Mouse (Mus musculus): ENCODE data around the gene Trp53rkb. TPM values are rescaled to one million over a fixed set of nuclear protein-coding genes. Genes with fewer than 3 reads are reported as not detected.

Gene Trp53rkb
- polyA plus RNA-seq, 1 experiment from 2014 or later = 6.1 TPM

- no peak; the same call in 1 of the 2 replicates for ATAC-seq
- H3K4me3 ChIP-seq (ENCODE audit: low read length) = no peak overlapping the region
These were observed 30.6 kb downstream of the Trp53rkb start for GRCm38 (mm10) chr2:166822901-166823300.

GRCm38 (mm10) chr2:166824386-166824785, 32.1 kb downstream of the Trp53rkb start:
- Histone ChIP-seq H3K9ac (ENCODE audit: low read depth, low read length) (no peak overlapping the region), H3K4me1 (ENCODE audit: control insufficient read depth, insufficient read depth, low read length) (peaks cover 27% of the 10 kb centered on the region), H3K9me3 (ENCODE audit: control insufficient read depth, low read length) (no peaks in the 10 kb centered on the region), H3K27me3 (replicated peaks; ENCODE audit: control insufficient read depth, insufficient read depth, low read length) (no peaks in the 10 kb centered on the region), H3K4me2 (ENCODE audit: low read depth, low read length) (no peak overlapping the region), H3K36me3 (ENCODE audit: control insufficient read depth, insufficient read depth, low read length) (no peaks in the 10 kb centered on the region), H3K27ac (ENCODE audit: low read length) (peak overlapping the region; percentile 26; the same call in 1 of the 2 replicates), H3K4me3 (ENCODE audit: low read length) (no peak overlapping the region)
- no peak for ATAC-seq
- 69% methylated on average over 5 of the region's 5 CpGs for WGBS

More at GRCm38 (mm10) chr2:166822901-166823300, 30.6 kb downstream of the Trp53rkb start:
- Histone ChIP-seq H3K27ac (ENCODE audit: low read length) (peak overlapping the region; percentile 81), H3K4me1 (ENCODE audit: control insufficient read depth, insufficient read depth, low read length) (peaks cover 27% of the 10 kb centered on the region), H3K36me3 (ENCODE audit: control insufficient read depth, insufficient read depth, low read length) (no peaks in the 10 kb centered on the region), H3K27me3 (replicated peaks; ENCODE audit: control insufficient read depth, insufficient read depth, low read length) (no peaks in the 10 kb centered on the region), H3K4me2 (ENCODE audit: low read depth, low read length) (no peak overlapping the region), H3K9ac (ENCODE audit: low read depth, low read length) (0 out of 2 replicates have a peak overlapping the region, but pooled peaks have one; percentile 10), H3K9me3 (ENCODE audit: control insufficient read depth, low read length) (no peaks in the 10 kb centered on the region)
- 69% methylated on average over 2 of the region's 2 CpGs for WGBS

- H3K27ac ChIP-seq (ENCODE audit: low read length) = no peak overlapping the region
- H3K9me3 ChIP-seq (ENCODE audit: control insufficient read depth, low read length) = no peaks in the 10 kb centered on the region
- no peak for ATAC-seq
- 92% methylated on average over 5 of the region's 5 CpGs for WGBS
- peaks cover 22% of the 10 kb centered on the region for H3K4me1 ChIP-seq (ENCODE audit: control insufficient read depth, insufficient read depth, low read length)
- no peaks in the 10 kb centered on the region for H3K27me3 ChIP-seq (replicated peaks; ENCODE audit: control insufficient read depth, insufficient read depth, low read length)
- no peak overlapping the region for H3K4me2 ChIP-seq (ENCODE audit: low read depth, low read length)
- no peak overlapping the region for H3K4me3 ChIP-seq (ENCODE audit: low read length)
- no peak overlapping the region for H3K9ac ChIP-seq (ENCODE audit: low read depth, low read length)
- H3K36me3 ChIP-seq (ENCODE audit: control insufficient read depth, insufficient read depth, low read length) = no peaks in the 10 kb centered on the region
These were observed 32.7 kb downstream of the Trp53rkb start for GRCm38 (mm10) chr2:166824998-166825397.

- Histone ChIP-seq H3K27ac (ENCODE audit: low read length) (no peak overlapping the region), H3K4me3 (ENCODE audit: low read length) (no peak overlapping the region), H3K4me1 (ENCODE audit: control insufficient read depth, insufficient read depth, low read length) (peaks cover 11% of the 10 kb centered on the region), H3K4me2 (ENCODE audit: low read depth, low read length) (no peak overlapping the region), H3K9me3 (ENCODE audit: control insufficient read depth, low read length) (no peaks in the 10 kb centered on the region), H3K36me3 (ENCODE audit: control insufficient read depth, insufficient read depth, low read length) (no peaks in the 10 kb centered on the region), H3K27me3 (replicated peaks; ENCODE audit: control insufficient read depth, insufficient read depth, low read length) (no peaks in the 10 kb centered on the region), H3K9ac (ENCODE audit: low read depth, low read length) (no peak overlapping the region)
- no peak for ATAC-seq
- WGBS = 91% methylated on average over 8 of the region's 8 CpGs
These were observed 34.3 kb downstream of the Trp53rkb start for GRCm38 (mm10) chr2:166826491-166827224.

GRCm38 (mm10) chr2:166828306-166828705, 36.0 kb downstream of the Trp53rkb start:
- no peaks in the 10 kb centered on the region for H3K9me3 ChIP-seq (ENCODE audit: control insufficient read depth, low read length)
- no peaks in the 10 kb centered on the region for H3K4me1 ChIP-seq (ENCODE audit: control insufficient read depth, insufficient read depth, low read length)
- H3K4me2 ChIP-seq (ENCODE audit: low read depth, low read length) = no peak overlapping the region
- 92% methylated on average over 12 of the region's 12 CpGs for WGBS
- H3K4me3 ChIP-seq (ENCODE audit: low read length) = no peak overlapping the region
- ATAC-seq = no peak
- H3K9ac ChIP-seq (ENCODE audit: low read depth, low read length) = no peak overlapping the region
- H3K27ac ChIP-seq (ENCODE audit: low read length) = no peak overlapping the region
- H3K27me3 ChIP-seq (replicated peaks; ENCODE audit: control insufficient read depth, insufficient read depth, low read length) = no peaks in the 10 kb centered on the region
- H3K36me3 ChIP-seq (ENCODE audit: control insufficient read depth, insufficient read depth, low read length) = no peaks in the 10 kb centered on the region

- H3K27ac ChIP-seq (ENCODE audit: low read length) = no peak overlapping the region
- 69% methylated on average over 5 of the region's 5 CpGs for WGBS
- peak; percentile 67 for ATAC-seq
- H3K4me2 ChIP-seq (ENCODE audit: low read depth, low read length) = no peak overlapping the region
- H3K4me3 ChIP-seq (ENCODE audit: low read length) = no peak overlapping the region
- H3K9me3 ChIP-seq (ENCODE audit: control insufficient read depth, low read length) = no peaks in the 10 kb centered on the region
- no peak overlapping the region for H3K9ac ChIP-seq (ENCODE audit: low read depth, low read length)
- H3K4me1 ChIP-seq (ENCODE audit: control insufficient read depth, insufficient read depth, low read length) = no peaks in the 10 kb centered on the region
- H3K36me3 ChIP-seq (ENCODE audit: control insufficient read depth, insufficient read depth, low read length) = peaks cover under 1% of the 10 kb centered on the region; the same call in 1 of the 2 replicates
- no peaks in the 10 kb centered on the region for H3K27me3 ChIP-seq (replicated peaks; ENCODE audit: control insufficient read depth, insufficient read depth, low read length)
These were observed 38.0 kb downstream of the Trp53rkb start for GRCm38 (mm10) chr2:166830350-166830749.

GRCm38 (mm10) chr2:166834091-166834490, 41.8 kb downstream of the Trp53rkb start:
- 95% methylated on average over 2 of the region's 2 CpGs for WGBS
- Histone ChIP-seq H3K4me2 (ENCODE audit: low read depth, low read length) (no peak overlapping the region), H3K36me3 (ENCODE audit: control insufficient read depth, insufficient read depth, low read length) (peaks cover 6% of the 10 kb centered on the region; the same call in 1 of the 2 replicates), H3K27ac (ENCODE audit: low read length) (no peak overlapping the region), H3K9ac (ENCODE audit: low read depth, low read length) (no peak overlapping the region), H3K27me3 (replicated peaks; ENCODE audit: control insufficient read depth, insufficient read depth, low read length) (no peaks in the 10 kb centered on the region), H3K4me3 (ENCODE audit: low read length) (no peak overlapping the region), H3K9me3 (ENCODE audit: control insufficient read depth, low read length) (no peaks in the 10 kb centered on the region), H3K4me1 (ENCODE audit: control insufficient read depth, insufficient read depth, low read length) (no peaks in the 10 kb centered on the region)
- ATAC-seq = no peak

GRCm38 (mm10) chr2:166834796-166835195, 42.5 kb downstream of the Trp53rkb start:
- WGBS = 97% methylated on average over 4 of the region's 4 CpGs
- Histone ChIP-seq H3K4me2 (ENCODE audit: low read depth, low read length) (no peak overlapping the region), H3K4me3 (ENCODE audit: low read length) (no peak overlapping the region), H3K27me3 (replicated peaks; ENCODE audit: control insufficient read depth, insufficient read depth, low read length) (no peaks in the 10 kb centered on the region), H3K4me1 (ENCODE audit: control insufficient read depth, insufficient read depth, low read length) (no peaks in the 10 kb centered on the region), H3K9me3 (ENCODE audit: control insufficient read depth, low read length) (no peaks in the 10 kb centered on the region), H3K9ac (ENCODE audit: low read depth, low read length) (no peak overlapping the region), H3K36me3 (ENCODE audit: control insufficient read depth, insufficient read depth, low read length) (peaks cover 6% of the 10 kb centered on the region; the same call in 1 of the 2 replicates), H3K27ac (ENCODE audit: low read length) (no peak overlapping the region)
- no peak for ATAC-seq

GRCm38 (mm10) chr2:166835581-166835980, 43.2 kb downstream of the Trp53rkb start:
- 74% methylated on average over 5 of the region's 5 CpGs for WGBS
- H3K36me3 ChIP-seq (ENCODE audit: control insufficient read depth, insufficient read depth, low read length) = peaks cover 6% of the 10 kb centered on the region; the same call in 1 of the 2 replicates

More at GRCm38 (mm10) chr2:166835581-166835980, 43.2 kb downstream of the Trp53rkb start:
- Histone ChIP-seq H3K4me1 (ENCODE audit: control insufficient read depth, insufficient read depth, low read length) (no peaks in the 10 kb centered on the region), H3K9ac (ENCODE audit: low read depth, low read length) (no peak overlapping the region), H3K4me2 (ENCODE audit: low read depth, low read length) (no peak overlapping the region), H3K4me3 (ENCODE audit: low read length) (no peak overlapping the region), H3K9me3 (ENCODE audit: control insufficient read depth, low read length) (no peaks in the 10 kb centered on the region), H3K27me3 (replicated peaks; ENCODE audit: control insufficient read depth, insufficient read depth, low read length) (no peaks in the 10 kb centered on the region), H3K27ac (ENCODE audit: low read length) (no peak overlapping the region)
- ATAC-seq = no peak
